Comparison of ENCODE assay signal across 15 mouse cellular contexts in the genomic region with DNA sequence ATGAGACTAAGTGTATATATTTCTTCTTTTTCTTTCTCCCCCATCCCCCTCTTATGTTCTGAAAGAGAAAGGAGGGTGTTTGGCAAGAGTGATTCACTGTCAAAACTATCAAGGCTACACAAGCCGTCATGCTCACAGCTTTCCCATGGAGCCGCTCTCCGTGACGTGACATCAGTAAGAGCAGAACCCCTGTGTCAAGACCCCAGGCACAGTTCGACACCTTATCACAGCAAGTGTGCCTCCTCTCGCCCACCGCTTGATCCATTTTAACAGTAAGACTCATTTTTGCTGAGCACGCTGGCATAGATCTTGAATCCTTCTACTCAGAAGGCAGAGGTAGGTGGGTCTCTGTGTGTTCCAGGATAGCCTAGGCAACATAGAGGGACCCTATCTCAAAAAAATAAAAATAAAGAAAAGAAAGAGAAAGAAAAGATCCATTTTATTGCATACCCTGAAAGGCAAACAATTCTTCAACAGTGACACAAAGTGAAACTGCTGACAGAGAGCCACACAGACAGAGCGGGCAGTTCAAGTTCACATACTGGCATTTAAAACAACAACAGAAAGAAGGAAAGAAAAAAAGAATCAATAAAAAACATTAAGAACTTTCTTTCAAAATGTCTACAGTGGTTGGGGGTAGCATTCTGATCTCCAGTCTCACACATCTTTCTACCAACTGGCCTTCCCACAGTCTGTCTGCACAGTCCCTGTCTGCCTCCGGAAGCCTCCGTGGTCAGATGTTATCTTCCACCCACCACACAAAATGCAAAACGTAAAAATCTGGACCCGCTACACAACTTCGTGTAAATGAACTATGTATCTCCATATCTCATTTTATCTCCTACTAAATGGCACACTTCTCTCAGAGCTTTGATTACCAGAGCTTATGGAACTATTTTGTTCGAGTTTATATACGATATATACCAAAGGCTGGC. TPM values are rescaled to one million over a fixed set of nuclear protein-coding genes. Genes with fewer than 3 reads are reported as not detected.
DNase-seq lines count a peak whose midpoint lies in the region; ATAC-seq and TF ChIP-seq lines count a peak whose summit lies in the region.
"Had no signal": no experiment of that assay in that cellular context is flagged by ENCODE, and none has a peak within 500 bp of the region (broad histone marks: within the 10 kb centered on the region; RNA-seq: fewer than 3 reads in every experiment).

No protein-coding gene starts in this region.

- peaks cover 3% of the 10 kb centered on the region; the same call in 1 of the 2 replicates for H3K4me1 ChIP-seq in spleen, adult 2 months (ENCODE audit: control insufficient read depth, insufficient read depth, insufficient read length)

- no peak for TF ChIP-seq POLR2A in spleen, adult 2 months (IDR thresholded peaks at IDR 0.05; ENCODE audit: low read depth, low read length)

- no peak for TF ChIP-seq CTCF in spleen, adult 2 months (IDR thresholded peaks at IDR 0.05; ENCODE audit: extremely low read depth, insufficient read depth, insufficient read length, insufficient replicate concordance)

- WGBS in spleen, adult 2 months, result 67% methylated on average over 16 of the region's 16 CpGs

- intact Hi-C loops in gastrocnemius, postnatal 14 days (cut with DNase I; ENCODE audit: low total_unique reads), result no loop called here

- H3K27me3 ChIP-seq in spleen, adult 2 months (ENCODE audit: control insufficient read depth, insufficient read depth, low read length), result no peaks in the 10 kb centered on the region

- H3K27ac ChIP-seq in spleen, adult 2 months (ENCODE audit: insufficient read depth, low read length), result 0 out of 2 replicates have a peak overlapping the region, but pooled peaks have one; percentile 17
- H3K27ac ChIP-seq: forebrain, embryonic 12.5 days; hindbrain, embryonic 15.5 days; midbrain, embryonic 13.5 days had no signal

- peak; percentile 83 for ATAC-seq in common myeloid progenitor, adult 5-6 weeks (replicated peaks; ENCODE audit: low read depth, poor library complexity, severe bottlenecking)
- ATAC-seq: midbrain, embryonic 13.5 days had no signal

- DNase-seq in spleen, adult 2 months (ENCODE audit: low read depth in 1 of 2, low spot score in 2 of 2), result no peak
- DNase-seq in spleen, postnatal 14 days (ENCODE audit: low spot score in 2 of 2), result no peak
- DNase-seq in naive thymus-derived CD4-positive, alpha-beta T cell, adult 2 months (ENCODE audit: low read depth), result peak; percentile 74
- DNase-seq in gastrocnemius, adult 18-20 months (ENCODE audit: low spot score), result no peak
- no peak for DNase-seq in layer of hippocampus, postnatal 14 days (ENCODE audit: low spot score in 2 of 2)
- no peak for DNase-seq in gastrocnemius, postnatal 14 days
- DNase-seq: cerebellum, adult 11-12 months; heart, adult 18-20 months; kidney, adult 18-20 months; kidney, postnatal 14 days; lung, postnatal 36 days had no signal

- H3K36me3 ChIP-seq in spleen, adult 2 months (ENCODE audit: control insufficient read depth, insufficient read depth, low read length), result no peaks in the 10 kb centered on the region
- H3K36me3 ChIP-seq: forebrain, embryonic 12.5 days; hindbrain, embryonic 15.5 days; midbrain, embryonic 13.5 days had no signal

- no peak overlapping the region for H3K4me3 ChIP-seq in spleen, adult 2 months (ENCODE audit: extremely low read depth, insufficient read depth, insufficient read length)
- H3K4me3 ChIP-seq: forebrain, embryonic 12.5 days; hindbrain, embryonic 15.5 days; midbrain, embryonic 13.5 days had no signal

RNA-seq across cellular contexts. Expression of gene Tgfbr3, which starts 24.7 kb away (rescaled TPM):
- 20.5 TPM in 2 replicates for polyA plus RNA-seq in spleen, adult 2 months (2012; rRNA removed)
- total RNA-seq in common myeloid progenitor, adult 5-6 weeks (2017), result 15.9 and 21.3 TPM in 2 replicates
- 10 to 100 TPM; 14.5 to 15.8 TPM for total RNA-seq in gastrocnemius, adult 18-20 months (2021)
- total RNA-seq in layer of hippocampus, postnatal 14 days (2021), result 10 to 100 TPM; 13.8 to 17.3 TPM
- total RNA-seq in gastrocnemius, postnatal 14 days (2021), result 10 to 100 TPM; 31.6 to 32.7 TPM
